Mouse (Mus musculus) gastrocnemius, postnatal 4 days (tissue): ENCODE results near the gene Plin4. TPM values are rescaled to one million over a fixed set of nuclear protein-coding genes. Genes with fewer than 3 reads are reported as not detected.
"Not testable (repeated sequence)": the region's sequence is repeated elsewhere in the genome, so short reads cannot be mapped to it uniquely, and the experiment has no call there.

Source experiments
- DNase-seq, 2 experiments: peaks; one replicate each; pipeline ENCODE4 v3.0.0; 2021 to 2022; ENCODE audit warnings: low spot score in 2 of 2, mixed read lengths in 2 of 2
- total RNA-seq, 2 experiments: library from RNA; stranded (reverse); gene quantifications; 2 replicates each; pipeline ENCODE4 v1.2.3; 2021

Gene Plin4
- total RNA-seq, 2 experiments from 2014 or later, result 60.0 to 80.1 TPM

- peak in 1 of 2 experiments; percentile 16 for DNase-seq
These were observed 5.9 kb downstream of the Plin4 start for GRCm38 (mm10) chr17:56103465-56104285.

- peak in 1 of 2 experiments; percentile 15 for DNase-seq
These were observed 6.7 kb downstream of the Plin4 start for GRCm38 (mm10) chr17:56102927-56103326.

GRCm38 (mm10) chr17:56102158-56102557, 7.4 kb downstream of the Plin4 start:
- no peak for DNase-seq

GRCm38 (mm10) chr17:56100811-56101210, 8.8 kb downstream of the Plin4 start:
- DNase-seq, result no peak

- no peak for DNase-seq
These were observed 10.7 kb downstream of the Plin4 start for GRCm38 (mm10) chr17:56098711-56099572.

- DNase-seq, result no peak
These were observed 11.4 kb downstream of the Plin4 start for GRCm38 (mm10) chr17:56098180-56098579.

GRCm38 (mm10) chr17:56096883-56097282, 12.7 kb downstream of the Plin4 start:
- no peak for DNase-seq

GRCm38 (mm10) chr17:56092794-56093193, 16.8 kb downstream of the Plin4 start:
- no peak for DNase-seq

GRCm38 (mm10) chr17:56092312-56092711, 17.3 kb downstream of the Plin4 start:
- DNase-seq, result no peak

GRCm38 (mm10) chr17:56080781-56081585, 28.6 kb downstream of the Plin4 start:
- no peak for DNase-seq

- no peak for DNase-seq
These were observed 29.7 kb downstream of the Plin4 start for GRCm38 (mm10) chr17:56079921-56080320.

- DNase-seq, result peak; percentile 99 to 100
These were observed 30.5 kb downstream of the Plin4 start, which contains the start of gene Hdgfl2 for GRCm38 (mm10) chr17:56078880-56079795. TSS of gene Hdgfl2 (plus strand) at chr17:56079634.

- DNase-seq, result not testable (repeated sequence)
These were observed 31.2 kb downstream of the Plin4 start for GRCm38 (mm10) chr17:56078361-56078760.

GRCm38 (mm10) chr17:56077523-56077922, 32.1 kb downstream of the Plin4 start:
- DNase-seq, result no peak

GRCm38 (mm10) chr17:56074827-56075208, 34.8 kb downstream of the Plin4 start, which contains the start of gene Ubxn6:
TSS of gene Ubxn6 (minus strand) at chr17:56075028.
- DNase-seq, result peak; percentile 97 to 99

GRCm38 (mm10) chr17:56074097-56074826, 35.3 kb downstream of the Plin4 start:
- peak; percentile 75 to 88 for DNase-seq

GRCm38 (mm10) chr17:56072243-56072642, 37.4 kb downstream of the Plin4 start:
- DNase-seq, result no peak

- DNase-seq, result no peak
These were observed 38.5 kb downstream of the Plin4 start for GRCm38 (mm10) chr17:56071126-56071525.

GRCm38 (mm10) chr17:56069066-56069465, 40.5 kb downstream of the Plin4 start:
- DNase-seq, result no peak
